Mouse (Mus musculus) midbrain, embryonic 11.5 days (tissue): ENCODE data around the gene Foxk1. TPM values are rescaled to one million over a fixed set of nuclear protein-coding genes. Genes with fewer than 3 reads are reported as not detected.

Source experiments
- ATAC-seq: fragments of 200-750 bp; cut with Nextera tagmentation; 2 replicates; pipeline ENCODE4 v1.8.0; 2017; ENCODE audit warnings: moderate TSS enrichment, moderate library complexity; ENCODE audit not compliant: low FRiP score
- DNase-seq: peaks from one replicate; pipeline ENCODE4 v3.0.0; 2015; ENCODE audit warnings: low spot score; ENCODE audit errors: missing footprints
- H3K27ac ChIP-seq: fragments of 300-500 bp; sonication (generic); 2 replicates; pipeline ENCODE4 v1.5.1; 2014; ENCODE audit warnings: low read depth, low read length
- H3K27me3 ChIP-seq: fragments of 300-500 bp; sonication (generic); 2 replicates; pipeline ENCODE4 v1.6.1; 2014; ENCODE audit warnings: mild to moderate bottlenecking, low read length, moderate library complexity, mixed read lengths; ENCODE audit not compliant: control insufficient read depth, insufficient read depth
- H3K36me3 ChIP-seq: fragments of 300-500 bp; sonication (generic); 2 replicates; pipeline ENCODE4 v1.6.1; 2014; ENCODE audit warnings: mild to moderate bottlenecking, low read length, moderate library complexity, mixed read lengths; ENCODE audit not compliant: control insufficient read depth, insufficient read depth
- H3K4me1 ChIP-seq: fragments of 300-500 bp; sonication (generic); 2 replicates; pipeline ENCODE4 v1.6.1; 2014; ENCODE audit warnings: low read length; ENCODE audit not compliant: control insufficient read depth, insufficient read depth
- H3K4me2 ChIP-seq: fragments of 300-500 bp; sonication (generic); 2 replicates; pipeline ENCODE4 v1.6.1; 2014; ENCODE audit warnings: mild to moderate bottlenecking, moderate library complexity
- H3K4me3 ChIP-seq: fragments of 300-500 bp; sonication (generic); 2 replicates; pipeline ENCODE4 v1.5.1; 2014; ENCODE audit warnings: low read depth, low read length
- H3K9ac ChIP-seq: fragments of 300-500 bp; sonication (generic); 2 replicates; pipeline ENCODE4 v1.6.1; 2014; ENCODE audit warnings: low read length
- H3K9me3 ChIP-seq: fragments of 300-500 bp; sonication (generic); 2 replicates; pipeline ENCODE4 v1.6.1; 2016; ENCODE audit warnings: low read length; ENCODE audit not compliant: control insufficient read depth
- WGBS: fragments of 180-500 bp; shearing (Covaris S2); extraction: QIAGEN DNeasy Blood & Tissue Kit; methylation state at CpG from one replicate; pipeline ENCODE4 v1.1.7; 2014; 5-methylcytosine and 5-hydroxymethylcytosine counted together
- polyA plus RNA-seq: library from polyadenylated mRNA; unstranded; fragments of >200 nt; fragmentation: Nextera tagmentation; extraction: Ambion mirVana; gene quantifications from 2 replicates; pipeline ENCODE4 v1.2.1, GENCODE M21; 2014

The Foxk1 gene
- polyA plus RNA-seq, 1 experiment from 2014 or later, result 4.0 TPM

DNA sequence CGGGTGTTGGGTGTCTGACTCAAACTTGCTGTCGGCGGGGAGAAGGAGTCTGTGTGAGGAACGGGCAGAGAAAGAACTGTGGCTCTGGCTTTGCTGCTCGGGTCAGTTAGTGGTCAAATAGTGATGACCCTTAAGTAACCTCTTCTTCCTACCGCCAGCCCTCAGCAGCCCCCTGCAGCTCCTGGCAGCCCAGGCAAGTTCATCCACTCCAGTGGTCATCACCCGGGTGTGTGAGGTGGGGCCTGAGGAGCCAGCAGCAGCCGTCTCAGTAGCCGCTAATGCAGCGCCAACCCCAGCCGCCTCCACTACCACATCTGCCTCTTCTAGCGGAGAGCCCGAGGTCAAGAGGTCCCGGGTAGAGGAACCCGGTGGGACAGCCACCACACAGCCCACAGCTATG is 55.0 kb downstream of the Foxk1 start:
- H3K9me3 ChIP-seq, result no peaks in the 10 kb centered on the region
- no peaks in the 10 kb centered on the region for H3K4me1 ChIP-seq
- H3K36me3 ChIP-seq, result peaks cover 35% of the 10 kb centered on the region
- ATAC-seq, result no peak
- no peak for DNase-seq
- H3K27ac ChIP-seq, result no peak overlapping the region
- no peak overlapping the region for H3K4me3 ChIP-seq
- no peak overlapping the region for H3K4me2 ChIP-seq
- H3K9ac ChIP-seq, result no peak overlapping the region
- H3K27me3 ChIP-seq, result no peaks in the 10 kb centered on the region
- WGBS, result 83% methylated on average over 15 of the region's 15 CpGs

DNA sequence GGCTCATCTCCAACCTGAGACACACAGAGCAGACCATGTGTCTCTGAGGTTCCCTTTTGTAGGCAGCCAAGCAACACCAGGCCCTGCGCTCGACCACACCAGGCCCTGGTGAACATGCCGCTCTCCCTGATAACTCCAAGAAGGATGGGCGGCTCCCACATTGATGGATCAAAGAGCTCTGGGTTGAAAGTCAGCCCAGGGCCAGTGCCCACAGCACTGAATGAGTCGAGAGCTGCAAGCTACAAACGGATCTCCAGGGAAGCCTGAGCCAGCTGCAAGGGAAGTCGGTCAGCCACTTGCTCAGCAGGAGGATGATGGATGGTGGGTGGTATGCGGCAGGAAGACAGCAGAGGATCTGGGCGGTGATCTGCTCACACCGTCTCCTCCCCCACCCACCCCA is 56.0 kb downstream of the Foxk1 start:
- no peak for DNase-seq
- Histone ChIP-seq H3K4me1 (no peaks in the 10 kb centered on the region), H3K4me3 (no peak overlapping the region), H3K4me2 (no peak overlapping the region), H3K9ac (no peak overlapping the region), H3K36me3 (peaks cover 35% of the 10 kb centered on the region), H3K27me3 (no peaks in the 10 kb centered on the region), H3K27ac (no peak overlapping the region), H3K9me3 (no peaks in the 10 kb centered on the region)
- ATAC-seq, result no peak
- 81% methylated on average over 10 of the region's 10 CpGs for WGBS

DNA sequence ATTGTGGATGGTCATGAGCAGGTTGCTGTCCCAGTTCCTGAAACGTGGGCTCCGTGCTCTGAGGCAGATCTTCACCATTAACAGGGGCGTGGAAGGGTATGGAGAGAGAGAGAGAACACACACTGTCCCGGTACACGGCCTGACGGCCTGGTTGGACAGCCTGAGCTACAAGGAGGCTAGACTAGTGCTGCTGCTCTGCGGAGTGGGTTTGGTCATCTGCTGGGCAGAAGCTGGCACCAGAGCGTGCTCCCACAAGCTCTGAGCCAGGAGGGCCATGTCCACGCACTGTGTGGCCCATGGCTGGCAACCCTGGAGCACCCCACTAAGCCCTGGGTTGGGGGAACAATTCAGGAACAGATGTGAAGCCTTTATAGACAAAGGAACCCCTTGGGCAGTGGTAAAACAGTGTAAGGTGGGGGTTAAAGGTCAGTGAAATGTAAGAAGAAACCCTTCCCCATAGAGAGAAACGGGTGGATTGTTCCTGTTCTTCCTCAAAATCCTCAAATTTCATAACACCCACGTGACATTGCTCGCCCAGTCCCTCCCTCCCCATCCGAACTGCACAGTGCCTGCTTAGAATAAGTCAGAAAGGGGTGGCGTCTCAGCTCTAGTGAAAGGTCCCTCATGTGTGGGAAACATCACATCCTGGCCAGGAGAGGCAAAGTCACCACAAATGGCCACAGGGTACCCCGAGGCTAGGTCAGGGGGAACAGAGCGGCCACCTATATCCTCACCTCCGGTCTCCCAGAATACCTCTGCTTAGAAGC is 57.7 kb downstream of the Foxk1 start:
- Histone ChIP-seq H3K4me3 (no peak overlapping the region), H3K9me3 (no peaks in the 10 kb centered on the region), H3K4me2 (no peak overlapping the region), H3K9ac (no peak overlapping the region), H3K27ac (no peak overlapping the region), H3K36me3 (peaks cover 25% of the 10 kb centered on the region), H3K27me3 (no peaks in the 10 kb centered on the region), H3K4me1 (peaks cover 4% of the 10 kb centered on the region)
- DNase-seq (no peak), ATAC-seq (no peak)
- WGBS, result 89% methylated on average over 17 of the region's 17 CpGs

DNA sequence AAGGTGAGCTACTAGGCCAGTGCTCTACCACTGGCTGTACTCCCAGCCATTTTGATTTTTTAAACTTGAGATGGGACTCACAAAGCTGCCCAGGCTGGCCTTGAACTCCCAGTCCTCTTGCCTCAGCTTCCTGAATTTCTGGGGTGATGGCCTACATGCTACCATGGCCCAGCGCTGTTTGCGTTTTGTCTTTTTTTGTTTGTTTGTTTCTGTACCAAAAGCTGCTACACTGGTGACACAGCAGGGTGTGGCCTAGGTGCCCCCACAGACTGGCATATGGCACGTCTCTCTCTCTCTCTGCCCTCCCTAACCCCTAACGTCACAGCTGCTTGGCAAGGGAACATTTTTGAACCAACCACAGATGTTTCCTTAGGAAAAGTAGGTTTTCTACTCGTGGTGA is 58.5 kb downstream of the Foxk1 start:
- Histone ChIP-seq H3K27me3 (no peaks in the 10 kb centered on the region), H3K36me3 (peaks cover 24% of the 10 kb centered on the region), H3K4me1 (peaks cover 10% of the 10 kb centered on the region), H3K9me3 (no peaks in the 10 kb centered on the region), H3K9ac (no peak overlapping the region), H3K4me2 (no peak overlapping the region), H3K4me3 (no peak overlapping the region), H3K27ac (no peak overlapping the region)
- WGBS, result 77% methylated on average over 5 of the region's 5 CpGs
- DNase-seq, result no peak
- no peak for ATAC-seq

DNA sequence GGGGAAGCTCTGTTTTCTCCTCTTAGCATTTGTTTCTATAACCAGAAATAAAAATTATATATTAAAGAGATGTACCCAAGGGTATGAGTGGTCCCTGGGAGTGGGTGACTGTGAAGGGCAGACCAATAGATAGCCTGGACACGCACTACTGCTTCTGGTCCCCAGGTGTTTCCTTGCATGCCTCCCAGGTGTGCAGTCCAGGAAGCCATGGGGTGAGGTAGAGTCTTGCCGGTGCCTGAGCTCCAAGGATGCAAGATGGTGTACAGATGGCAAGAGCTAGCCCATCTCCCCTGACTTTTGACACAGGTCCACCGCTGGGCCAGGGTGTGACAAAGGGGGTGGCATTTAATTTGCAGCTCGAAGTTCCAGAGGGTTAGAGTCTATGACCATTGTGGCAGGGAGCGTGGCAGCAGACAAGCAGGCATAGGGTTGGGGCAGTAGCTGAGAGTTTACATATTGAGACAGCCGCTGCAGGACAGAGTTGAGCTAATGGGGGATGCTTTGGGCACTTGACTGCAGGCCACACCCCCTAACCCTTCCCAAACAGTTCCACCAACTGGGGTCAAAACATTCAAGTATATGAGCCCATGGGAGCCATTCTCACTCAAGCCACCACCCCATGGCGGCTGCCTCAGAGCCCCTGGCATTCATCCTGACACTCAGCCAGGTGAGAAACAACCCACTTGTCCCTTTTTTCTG is 60.8 kb downstream of the Foxk1 start:
- H3K9ac ChIP-seq, result no peak overlapping the region
- H3K4me1 ChIP-seq, result peaks cover 10% of the 10 kb centered on the region
- no peak overlapping the region for H3K4me3 ChIP-seq
- DNase-seq, result no peak
- no peak overlapping the region for H3K27ac ChIP-seq
- WGBS, result 93% methylated on average over 7 of the region's 7 CpGs
- no peaks in the 10 kb centered on the region for H3K27me3 ChIP-seq
- H3K36me3 ChIP-seq, result peaks cover 11% of the 10 kb centered on the region
- no peaks in the 10 kb centered on the region for H3K9me3 ChIP-seq
- ATAC-seq, result no peak
- no peak overlapping the region for H3K4me2 ChIP-seq

DNA sequence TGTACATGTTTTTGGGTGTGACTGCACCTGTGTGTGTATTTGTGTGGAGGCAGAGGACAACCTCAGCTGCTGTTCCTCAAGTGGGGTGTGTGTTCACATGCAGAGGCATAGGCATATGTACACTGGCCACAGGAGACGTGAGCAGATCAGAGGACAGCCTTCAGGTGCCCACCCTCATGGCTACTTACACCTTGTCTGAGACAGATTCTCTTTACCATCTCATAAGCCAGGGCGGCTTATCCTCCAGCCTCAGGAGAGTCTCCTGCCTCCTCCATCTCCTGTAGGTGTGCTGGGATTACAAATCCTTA is 61.3 kb downstream of the Foxk1 start:
- H3K36me3 ChIP-seq, result peaks cover 11% of the 10 kb centered on the region

DNA sequence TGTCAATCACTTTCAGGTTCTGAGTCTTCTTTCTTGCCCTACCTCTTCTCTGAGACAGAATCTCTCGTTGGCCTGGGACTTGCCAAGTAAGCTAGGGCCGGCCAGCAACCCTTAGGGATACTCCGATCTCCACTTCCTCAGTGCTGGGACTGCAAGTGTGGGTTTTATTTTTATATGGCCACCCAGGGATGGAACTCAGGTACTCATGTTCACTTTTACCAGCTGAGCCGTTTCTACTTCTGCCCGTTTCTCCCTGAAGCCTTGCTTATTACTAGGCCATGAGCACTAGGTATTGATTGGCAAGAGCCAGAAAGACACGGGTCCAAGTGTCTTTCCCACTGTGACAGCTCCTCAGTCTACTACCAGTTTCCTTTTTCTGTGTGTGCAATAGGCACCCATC is 61.7 kb downstream of the Foxk1 start:
- Histone ChIP-seq H3K36me3 (peaks cover 7% of the 10 kb centered on the region), H3K9ac (peak overlapping the region; percentile 71), H3K4me2 (peak overlapping the region; percentile 92), H3K4me3 (peak overlapping the region; percentile 80), H3K9me3 (no peaks in the 10 kb centered on the region), H3K4me1 (peaks cover 10% of the 10 kb centered on the region), H3K27me3 (no peaks in the 10 kb centered on the region), H3K27ac (peak overlapping the region; percentile 68)
- no peak for DNase-seq
- 87% methylated on average over 6 of the region's 6 CpGs for WGBS
- ATAC-seq, result 0 out of 2 replicates have a peak, but pooled peaks have one; percentile 2

More for the DNA sequence above, 61.3 kb downstream of the Foxk1 start:
- DNase-seq (no peak), ATAC-seq (no peak)
- no peak overlapping the region for H3K4me2 ChIP-seq
- H3K4me3 ChIP-seq, result no peak overlapping the region
- no peaks in the 10 kb centered on the region for H3K9me3 ChIP-seq
- WGBS, result 95% methylated on average over 2 of the region's 2 CpGs
- no peak overlapping the region for H3K9ac ChIP-seq
- H3K4me1 ChIP-seq, result peaks cover 10% of the 10 kb centered on the region
- H3K27ac ChIP-seq, result no peak overlapping the region
- no peaks in the 10 kb centered on the region for H3K27me3 ChIP-seq

DNA sequence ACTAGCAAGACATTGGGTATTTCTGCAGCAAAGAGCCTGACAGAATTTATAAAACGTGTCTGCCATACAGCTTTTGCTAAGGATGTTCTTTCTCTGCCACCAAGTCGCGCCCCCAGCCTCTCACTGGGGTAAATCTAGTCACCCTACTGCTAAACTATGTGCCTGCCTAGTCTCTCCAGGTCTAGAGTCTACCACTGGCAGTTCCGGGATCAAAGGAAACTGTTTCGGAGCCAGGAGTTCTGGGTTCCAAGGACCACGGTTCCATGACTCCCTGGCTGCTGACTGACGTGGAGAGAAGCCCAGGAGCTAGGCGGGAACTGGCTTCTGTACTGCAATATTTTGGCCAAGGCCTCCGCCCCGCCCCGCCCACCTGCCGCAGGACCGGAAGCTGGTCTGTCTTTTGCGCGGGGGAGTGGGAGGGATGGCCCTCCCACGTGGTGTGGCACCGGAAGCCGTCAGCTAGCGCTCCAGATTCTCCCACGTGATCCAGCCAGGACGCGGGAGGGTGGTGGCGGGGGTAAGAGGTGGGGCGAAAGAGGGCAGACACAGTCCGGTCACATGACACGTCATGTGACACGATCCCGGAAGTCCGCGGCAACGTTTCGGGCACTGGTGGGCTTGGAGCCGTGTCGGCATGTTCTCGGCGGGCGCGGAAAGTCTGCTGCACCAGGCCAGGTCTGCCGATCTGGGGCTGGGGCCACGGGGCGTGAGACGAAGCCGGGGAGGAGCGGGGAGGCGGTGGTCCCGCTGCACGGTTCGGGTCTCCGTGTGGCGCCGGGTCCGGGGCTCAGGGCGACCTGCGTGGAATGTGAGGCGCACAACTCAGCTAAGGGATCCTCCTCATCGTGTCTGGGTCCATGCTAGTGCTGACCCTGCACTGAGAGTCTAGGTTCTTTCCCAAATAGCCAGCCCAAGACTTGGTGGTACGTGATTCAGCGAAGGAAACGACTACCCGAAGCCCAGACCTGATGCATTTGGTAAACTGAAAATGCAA is 62.5 kb downstream of the Foxk1 start, which contains the start of gene Ap5z1:
Ap5z1 (plus strand) TSS at position 484 of the 994 bp plus-strand sequence.
- Histone ChIP-seq H3K9me3 (no peaks in the 10 kb centered on the region), H3K9ac (peak within 1 kb of the TSS; percentile 75), H3K4me1 (peaks cover 10% of the 10 kb centered on the region), H3K36me3 (peaks cover 2% of the 10 kb centered on the region; the same call in 1 of the 2 replicates), H3K4me2 (peak within 1 kb of the TSS; percentile 92), H3K27ac (peak within 1 kb of the TSS; percentile 68), H3K4me3 (peak within 1 kb of the TSS; percentile 80), H3K27me3 (no peaks in the 10 kb centered on the region)
- ATAC-seq (peak; percentile 94), DNase-seq (peak; percentile 99)
- 2% methylated on average over 59 of the region's 60 CpGs for WGBS
